Mouse (Mus musculus) limb, embryonic 10.5 days (tissue): ENCODE data around the gene Cherp. TPM values are rescaled to one million over a fixed set of nuclear protein-coding genes. Genes with fewer than 3 reads are reported as not detected.

Experiments
- DNase-seq: peaks from one replicate; pipeline ENCODE4 v3.0.0-alpha.2; 2017; ENCODE audit warnings: low spot score
- H3K27ac ChIP-seq: fragments of 300-500 bp; sonication (generic); 2 replicates; pipeline ENCODE4 v1.5.1; 2016; ENCODE audit warnings: mild to moderate bottlenecking
- H3K27me3 ChIP-seq: fragments of 300-500 bp; sonication (generic); 2 replicates; pipeline ENCODE4 v1.6.1; 2016; ENCODE audit warnings: low read depth, mild to moderate bottlenecking; ENCODE audit not compliant: poor library complexity, severe bottlenecking
- H3K36me3 ChIP-seq: fragments of 300-500 bp; sonication (generic); 2 replicates; pipeline ENCODE4 v1.6.1; 2016; ENCODE audit warnings: mild to moderate bottlenecking, moderate library complexity
- H3K4me1 ChIP-seq: fragments of 300-500 bp; sonication (generic); 2 replicates; pipeline ENCODE4 v1.6.1; 2016
- H3K4me3 ChIP-seq: fragments of 300-500 bp; sonication (generic); 2 replicates; pipeline ENCODE4 v1.5.1; 2016; ENCODE audit warnings: mild to moderate bottlenecking, moderate library complexity
- H3K9me3 ChIP-seq: fragments of 300-500 bp; sonication (generic); replicated peaks from 2 replicates; pipeline ENCODE4 v1.6.1; 2016; ENCODE audit warnings: mild to moderate bottlenecking
- WGBS: fragments of 180-500 bp; shearing (Covaris S2); methylation state at CpG from one replicate; pipeline ENCODE4 v1.1.7; 2016; 5-methylcytosine and 5-hydroxymethylcytosine counted together
- microRNA-seq: library from miRNA; unstranded; fragments of <30 nt; microRNA quantifications from one replicate; pipeline ENCODE4, GENCODE M21; 2017
- polyA plus RNA-seq: library from polyadenylated mRNA; unstranded; fragments of >200 nt; fragmentation: Nextera tagmentation; extraction: Ambion mirVana; gene quantifications from 2 replicates; pipeline ENCODE4 v1.2.1, GENCODE M21; 2016

Gene Cherp
- polyA plus RNA-seq, 1 experiment from 2014 or later: 107 TPM

DNA sequence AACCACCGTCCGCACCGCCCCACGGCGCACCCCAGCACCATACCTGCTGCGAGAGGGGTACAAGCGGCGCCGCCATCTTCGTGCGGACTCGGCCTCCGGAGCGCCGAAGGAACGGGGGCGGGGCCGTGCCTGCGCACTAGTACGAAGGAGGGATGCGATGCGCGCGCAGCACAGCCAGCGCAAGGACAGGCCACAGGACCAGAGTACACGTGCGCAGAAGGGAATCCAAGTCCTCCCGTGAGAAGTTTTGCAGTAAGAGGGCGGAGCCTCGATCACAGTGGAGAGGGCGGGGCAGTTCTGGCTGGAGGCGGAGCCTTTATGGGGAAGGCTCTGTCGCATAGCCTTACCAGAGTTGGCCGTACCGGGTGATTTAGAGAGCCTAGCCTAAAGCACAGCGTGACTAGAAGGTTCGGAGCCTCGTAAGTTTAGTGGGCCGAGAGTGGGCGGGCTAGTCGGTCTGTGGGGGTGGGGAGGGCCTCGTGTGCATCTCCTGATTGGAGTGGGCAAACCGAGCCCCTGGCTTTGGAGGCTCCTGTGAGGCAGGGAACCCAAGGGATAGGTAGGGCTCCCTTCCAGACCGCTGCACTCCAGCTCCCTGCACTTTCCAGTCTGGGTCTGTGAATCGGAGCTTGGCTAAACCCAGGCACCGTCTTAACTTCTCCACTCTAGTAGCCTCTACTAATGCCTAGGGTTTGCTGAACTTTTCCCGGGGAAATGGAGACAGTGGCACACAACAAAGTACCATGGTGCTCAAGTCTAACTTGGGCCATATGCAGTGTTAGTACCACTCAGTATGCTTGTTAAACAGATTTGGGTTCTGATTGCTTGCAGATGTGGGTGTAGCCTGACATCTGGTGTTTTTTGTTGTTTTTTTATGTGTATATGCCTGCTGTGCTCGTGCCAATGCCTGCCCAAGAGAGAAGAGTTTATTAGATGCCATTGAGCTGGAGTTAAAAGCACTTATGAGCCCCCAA is 53.4 kb downstream of the Cherp start, which contains the start of gene Eps15l1:
TSS of gene Eps15l1 (minus strand) at position 99 of the 974 bp plus-strand sequence.
- no peaks in the 10 kb centered on the region for H3K27me3 ChIP-seq
- H3K36me3 ChIP-seq: peaks cover 24% of the 10 kb centered on the region
- peak; percentile 99 for DNase-seq
- H3K9me3 ChIP-seq: no peaks in the 10 kb centered on the region
- H3K27ac ChIP-seq: peak within 1 kb of the TSS; percentile 94
- peaks cover 31% of the 10 kb centered on the region for H3K4me1 ChIP-seq
- WGBS: under 1% methylated on average over 48 of the region's 48 CpGs
- H3K4me3 ChIP-seq: peak within 1 kb of the TSS; percentile 97

DNA sequence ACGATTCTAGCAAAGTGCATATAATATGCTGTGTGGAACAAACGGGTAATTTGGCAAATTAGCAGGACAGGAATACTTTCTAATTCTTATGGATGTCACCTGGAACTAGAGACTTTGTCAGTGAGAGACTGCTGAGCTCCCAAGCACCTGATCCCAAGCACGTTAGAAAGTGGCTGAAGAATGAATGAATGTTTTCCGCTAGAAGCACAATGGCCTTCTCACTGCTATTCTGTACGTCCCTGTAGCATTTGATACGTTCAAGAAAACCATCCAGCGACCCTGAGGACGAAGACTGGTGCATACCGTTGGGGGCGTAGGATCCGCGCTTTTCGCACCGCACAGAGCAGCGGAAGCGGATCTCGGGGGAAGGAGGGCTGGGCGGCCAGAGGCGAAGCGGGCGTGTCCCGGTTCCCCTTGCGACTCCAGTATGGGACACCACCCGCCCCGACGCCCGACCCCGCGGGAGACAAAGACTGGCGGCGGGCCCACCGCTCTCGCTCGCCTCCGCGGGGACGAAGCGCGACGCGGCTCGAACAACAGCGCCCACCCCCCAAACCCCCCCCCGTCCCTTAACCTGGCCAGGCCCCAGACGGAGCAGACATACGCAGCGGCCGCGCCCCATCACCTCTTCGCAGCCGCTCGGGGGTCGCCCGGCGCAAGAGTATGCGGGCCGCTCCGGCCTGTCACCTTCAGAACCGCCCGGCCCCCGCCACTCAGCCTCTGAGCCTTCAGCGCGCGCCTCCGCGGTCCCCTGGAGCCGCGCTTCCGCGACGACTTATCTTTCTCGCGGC is 54.3 kb downstream of the Cherp start:
- 2% methylated on average over 73 of the region's 73 CpGs for WGBS
- H3K9me3 ChIP-seq: no peaks in the 10 kb centered on the region
- peak overlapping the region; percentile 97 for H3K4me3 ChIP-seq
- peak; percentile 70 for DNase-seq
- H3K4me1 ChIP-seq: peaks cover 40% of the 10 kb centered on the region
- H3K27ac ChIP-seq: peak overlapping the region; percentile 94
- H3K27me3 ChIP-seq: no peaks in the 10 kb centered on the region
- H3K36me3 ChIP-seq: peaks cover 28% of the 10 kb centered on the region

DNA sequence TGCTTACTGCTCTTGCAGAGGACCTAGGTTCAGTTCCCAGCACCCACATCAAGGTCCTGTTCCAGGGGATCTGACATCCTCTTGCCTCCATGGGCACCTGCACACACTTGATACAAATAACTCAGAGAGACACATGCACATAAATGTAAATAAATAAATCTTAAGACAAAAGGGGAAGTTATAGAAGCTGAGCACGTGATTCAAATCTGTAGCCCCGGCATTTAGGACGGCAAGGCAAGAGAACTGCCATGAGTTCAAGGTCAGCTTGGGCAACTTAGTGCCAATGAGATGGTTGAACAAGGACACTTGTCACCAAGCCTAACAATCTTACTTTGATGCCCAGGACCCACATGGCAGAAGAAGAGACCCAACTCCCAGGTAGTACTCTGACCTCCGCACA is 57.0 kb downstream of the Cherp start:
- Histone ChIP-seq H3K27me3 (no peaks in the 10 kb centered on the region), H3K36me3 (peaks cover 53% of the 10 kb centered on the region), H3K9me3 (no peaks in the 10 kb centered on the region), H3K27ac (no peak overlapping the region), H3K4me1 (peaks cover 48% of the 10 kb centered on the region), H3K4me3 (no peak overlapping the region)
- DNase-seq: no peak
- WGBS: 97% methylated on average over 4 of the region's 4 CpGs

DNA sequence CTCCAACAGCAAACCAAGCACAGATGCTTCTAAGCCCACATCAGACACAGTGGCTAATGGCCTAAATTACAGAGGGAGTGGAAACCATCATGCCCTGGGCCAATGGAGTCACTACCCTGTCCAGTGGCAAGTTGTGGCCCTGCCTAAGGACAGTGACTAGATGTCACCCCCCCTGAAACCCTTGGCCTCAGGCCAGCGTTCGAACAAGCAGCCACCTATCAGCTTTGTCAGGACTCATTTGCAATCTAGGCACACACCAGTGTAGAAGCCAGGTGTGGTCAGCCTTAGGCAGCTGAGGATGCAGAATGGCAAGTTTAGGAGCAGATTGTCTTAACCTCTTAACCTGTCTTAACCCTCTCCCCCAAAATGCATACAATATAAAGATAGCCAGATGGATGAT is 59.8 kb downstream of the Cherp start:
- Histone ChIP-seq H3K27me3 (no peaks in the 10 kb centered on the region), H3K27ac (no peak overlapping the region), H3K9me3 (no peaks in the 10 kb centered on the region), H3K4me1 (peaks cover 41% of the 10 kb centered on the region), H3K36me3 (peaks cover 69% of the 10 kb centered on the region), H3K4me3 (no peak overlapping the region)
- WGBS: 65% methylated on average over 2 of the region's 2 CpGs
- DNase-seq: no peak

DNA sequence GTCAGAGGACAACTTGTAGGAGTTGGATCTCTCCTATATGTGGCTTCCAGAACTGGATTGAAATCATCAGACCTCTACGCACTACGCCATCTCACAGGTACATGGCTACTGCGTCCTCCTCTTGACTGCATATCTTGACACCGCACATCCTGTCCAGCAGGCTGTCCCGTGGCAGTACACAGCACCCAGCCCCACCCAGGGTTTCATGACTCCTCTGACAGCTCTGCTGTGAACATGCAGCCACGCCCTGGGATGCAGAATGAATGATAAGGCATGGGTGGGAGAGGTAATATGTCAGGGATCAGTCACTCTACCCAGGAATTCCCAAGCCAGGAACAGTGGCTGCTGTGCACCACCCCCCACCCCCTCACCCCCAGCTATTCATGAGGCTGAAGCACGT is 61.2 kb downstream of the Cherp start:
- no peak overlapping the region for H3K4me3 ChIP-seq
- H3K9me3 ChIP-seq: no peaks in the 10 kb centered on the region
- peaks cover 63% of the 10 kb centered on the region for H3K36me3 ChIP-seq
- no peak overlapping the region for H3K27ac ChIP-seq
- no peak for DNase-seq
- H3K4me1 ChIP-seq: peaks cover 37% of the 10 kb centered on the region
- WGBS: 93% methylated on average over 7 of the region's 7 CpGs
- H3K27me3 ChIP-seq: no peaks in the 10 kb centered on the region

Small RNA genes lying within 50 kb of the gene (microRNA-seq; reads per million reads assigned to microRNA genes)
- gene Mir7068: 1.8 reads per million

Other genes starting within 250 kb of the Cherp start
- gene Ap1m1, start 235.2 kb downstream of the Cherp start, polyA plus RNA-seq: 132 and 144 TPM in 2 replicates
- 25.6 and 29.2 TPM in 2 replicates for gene Gm10282, start 170.0 kb downstream of the Cherp start, polyA plus RNA-seq
- gene Klf2, start 156.2 kb downstream of the Cherp start, polyA plus RNA-seq: 3.1 and 3.6 TPM in 2 replicates
- 75.3 and 85.1 TPM in 2 replicates for gene Eps15l1, start 53.8 kb downstream of the Cherp start, polyA plus RNA-seq
- gene Calr3, start 31.4 kb downstream of the Cherp start, polyA plus RNA-seq: 0.54 and 0.90 TPM in 2 replicates
- 14.6 and 16.1 TPM in 2 replicates for gene 1700030K09Rik, start 31.3 kb downstream of the Cherp start, polyA plus RNA-seq
- 30.5 and 31.0 TPM in 2 replicates for gene Slc35e1, start 17.4 kb upstream of the Cherp start, polyA plus RNA-seq
- gene Med26, start 73.0 kb upstream of the Cherp start, polyA plus RNA-seq: 21.5 and 22.5 TPM in 2 replicates
- gene Smim7, start 95.9 kb upstream of the Cherp start, polyA plus RNA-seq: 92.4 and 97.4 TPM in 2 replicates
- gene Tmem38a, start 96.8 kb upstream of the Cherp start, polyA plus RNA-seq: 7.3 and 9.6 TPM in 2 replicates
- 0.16 TPM in 1 of 2 replicates, not detected in the other for gene Nwd1, start 171.5 kb upstream of the Cherp start, polyA plus RNA-seq
- gene Sin3b, start 248.1 kb upstream of the Cherp start, polyA plus RNA-seq: 145 and 153 TPM in 2 replicates